Mouse (Mus musculus) duodenum, adult 2 months (tissue): ENCODE results near the gene Svs2. TPM values are rescaled to one million over a fixed set of nuclear protein-coding genes. Genes with fewer than 3 reads are reported as not detected.

Source experiments
- polyA plus RNA-seq: library from polyadenylated mRNA; depleted of rRNA; stranded (reverse); fragments of >200 nt; gene quantifications from 2 replicates; pipeline ENCODE4 v1.2.3, GENCODE M21; 2012; ENCODE audit warnings: low replicate concordance; rRNA removed

Svs2 gene
- polyA plus RNA-seq, result not detected in 2 replicates

GRCm38 (mm10) chr2:164238366-164238765 lies at the start of gene Svs2:
Svs2 (minus strand) TSS chr2:164238466.

GRCm38 (mm10) chr2:164278359-164278758 lies 40.1 kb upstream of the Svs2 start, which contains the start of gene Svs4:
Svs4 (minus strand) TSS chr2:164278459.

DNA sequence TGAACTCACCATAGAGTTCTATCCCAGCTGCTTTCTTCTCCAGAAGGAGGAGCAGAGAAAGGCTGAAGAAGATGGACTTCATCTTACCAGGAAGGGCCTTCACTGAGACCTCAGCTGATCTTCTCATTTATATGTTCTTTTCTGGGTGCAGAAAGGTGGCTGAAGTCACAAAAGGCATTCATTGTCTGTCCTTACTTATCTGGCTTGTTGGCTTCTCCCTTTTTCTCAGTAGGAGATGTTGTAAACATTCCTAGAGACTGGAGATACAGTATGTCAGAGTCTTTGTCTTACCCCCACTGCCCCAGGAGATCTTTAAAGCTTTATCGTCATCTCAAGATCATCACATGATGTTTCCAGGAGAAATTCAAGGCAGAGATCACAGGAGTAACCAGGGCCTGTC lies 18.3 kb upstream of the Svs2 start, which contains the start of gene Svs3b:
Gene Svs3b, minus strand, starts transcription at position 101 of the 400 bp plus-strand sequence.

DNA sequence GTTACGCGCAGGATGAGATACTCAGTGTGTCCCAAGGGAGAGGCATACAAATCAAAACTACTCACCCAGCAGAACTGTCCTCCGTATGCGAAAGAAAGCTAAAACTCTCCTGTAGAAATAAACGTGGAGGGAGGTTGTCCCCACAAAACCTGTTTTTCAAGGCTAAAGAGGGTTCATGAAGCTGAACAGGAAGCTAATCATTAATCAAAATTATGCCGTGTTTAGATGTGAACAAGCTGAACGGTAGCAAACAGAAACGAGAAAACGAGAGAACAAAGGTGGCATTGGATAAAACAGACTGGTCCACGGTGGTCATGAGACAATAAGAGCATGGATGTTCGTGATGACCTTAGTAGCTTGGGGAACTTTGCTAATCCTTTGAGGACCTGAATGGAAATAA lies 16.7 kb downstream of the Svs2 start, which contains the start of gene Wfdc15b:
Gene Wfdc15b, minus strand, starts transcription at position 139 of the 400 bp plus-strand sequence.

DNA sequence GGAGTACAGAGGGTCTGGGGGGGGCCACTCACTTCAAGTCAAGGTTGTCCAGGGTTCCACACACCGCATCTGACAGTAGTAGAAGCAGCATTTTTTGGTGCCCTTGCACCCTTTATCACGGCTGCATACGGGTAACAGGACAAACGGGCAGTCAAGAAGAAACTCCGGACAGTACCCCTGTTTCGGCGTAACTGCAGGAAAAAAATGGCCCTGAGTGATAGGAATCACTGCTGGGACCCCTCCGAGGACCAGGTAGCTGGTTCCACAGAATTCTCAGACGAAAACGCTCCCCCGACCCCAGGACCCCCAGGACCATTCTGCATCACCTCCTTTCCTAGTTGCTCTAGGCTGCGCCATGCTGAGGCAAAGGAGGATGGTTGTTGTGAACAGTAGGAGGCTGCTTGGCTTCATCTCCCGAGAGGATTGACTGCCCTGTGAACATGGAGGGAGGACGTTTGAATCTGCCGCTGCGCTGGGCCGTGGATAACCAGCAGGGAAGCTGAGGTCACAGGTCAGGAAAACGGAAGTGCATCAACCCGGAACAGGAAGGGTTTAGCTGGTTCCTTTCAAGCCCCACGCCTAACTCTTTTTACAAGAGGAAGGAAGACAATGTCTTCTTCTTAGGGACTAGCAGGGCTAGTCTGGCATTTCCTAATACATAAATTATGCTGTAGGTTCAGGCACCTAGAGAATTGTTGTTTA lies 38.5 kb downstream of the Svs2 start, which contains the start of gene Wfdc15a:
Gene Wfdc15a, minus strand, starts transcription at position 505 of the 702 bp plus-strand sequence.

DNA sequence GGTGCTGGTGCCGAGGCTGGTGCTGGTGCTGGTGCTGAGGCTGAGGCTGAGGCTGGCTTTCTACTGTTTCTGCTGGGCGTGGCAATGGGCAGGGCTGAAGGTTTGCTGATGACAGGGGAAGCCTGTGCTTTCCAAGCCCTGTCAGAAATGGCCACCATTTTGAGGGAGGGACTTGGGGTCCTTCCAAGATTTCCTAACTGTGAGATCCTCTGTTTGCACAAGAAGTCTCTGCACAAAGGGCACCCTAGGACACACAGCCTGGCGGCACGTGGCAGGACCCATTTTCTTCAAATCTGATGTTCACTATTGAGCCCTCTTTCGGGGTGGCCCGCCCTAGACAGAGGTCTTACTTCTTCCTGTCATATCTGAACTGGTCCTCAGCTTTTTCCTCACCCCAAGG lies 47.7 kb downstream of the Svs2 start, which contains the start of gene Wfdc12:
Gene Wfdc12, minus strand, starts transcription at position 33 of the 400 bp plus-strand sequence.

Other genes with a start within 250 kb of the Svs2 start
- 26.3 and 27.4 TPM in 2 replicates for gene Ywhab, start 243.5 kb downstream of the Svs2 start, polyA plus RNA-seq
- 0.11 and 0.55 TPM in 2 replicates for gene Pabpc1l, start 213.0 kb downstream of the Svs2 start, polyA plus RNA-seq
- gene Stk4, start 168.1 kb downstream of the Svs2 start, polyA plus RNA-seq, result 4.9 and 5.9 TPM in 2 replicates
- gene Tomm34, start 167.3 kb downstream of the Svs2 start, polyA plus RNA-seq, result 34.6 and 34.9 TPM in 2 replicates
- gene Kcns1, start 67.4 kb downstream of the Svs2 start, polyA plus RNA-seq, result 0.11 TPM in 1 of 2 replicates, not detected in the other
- gene Wfdc5, start 55.7 kb downstream of the Svs2 start, polyA plus RNA-seq, result not detected in 2 replicates
- gene Wfdc12, start 47.9 kb downstream of the Svs2 start, polyA plus RNA-seq, result not detected in 2 replicates
- not detected in 2 replicates for gene Wfdc15a, start 38.3 kb downstream of the Svs2 start, polyA plus RNA-seq
- 0.31 and 2.6 TPM in 2 replicates for gene Wfdc15b, start 16.8 kb downstream of the Svs2 start, polyA plus RNA-seq
- gene Svs3b, start 18.2 kb upstream of the Svs2 start, polyA plus RNA-seq, result not detected in 2 replicates
- gene Svs4, start 40.0 kb upstream of the Svs2 start, polyA plus RNA-seq, result not detected in 2 replicates
- not detected in 2 replicates for gene Svs3a, start 50.8 kb upstream of the Svs2 start, polyA plus RNA-seq
- gene Svs6, start 78.3 kb upstream of the Svs2 start, polyA plus RNA-seq, result not detected in 2 replicates
- not detected in 2 replicates for gene Svs5, start 94.3 kb upstream of the Svs2 start, polyA plus RNA-seq
- gene Slpi, start 150.6 kb upstream of the Svs2 start, polyA plus RNA-seq, result 9.0 and 13.9 TPM in 2 replicates
- 0.17 and 70.7 TPM in 2 replicates for gene Rbpjl, start 164.7 kb upstream of the Svs2 start, polyA plus RNA-seq
- gene Matn4, start 166.7 kb upstream of the Svs2 start, polyA plus RNA-seq, result 0.81 and 1.6 TPM in 2 replicates
- 26.7 and 44.6 TPM in 2 replicates for gene Sdc4, start 205.4 kb upstream of the Svs2 start, polyA plus RNA-seq
- gene Sys1, start 218.5 kb upstream of the Svs2 start, polyA plus RNA-seq, result 289 and 485 TPM in 2 replicates
- gene Gm20458, start 222.5 kb upstream of the Svs2 start, polyA plus RNA-seq, result 34.5 and 97.9 TPM in 2 replicates
- gene Trp53tg5, start 235.3 kb upstream of the Svs2 start, polyA plus RNA-seq, result not detected in 2 replicates
- 59.4 and 113 TPM in 2 replicates for gene Dbndd2, start 247.6 kb upstream of the Svs2 start, polyA plus RNA-seq